Mouse (Mus musculus) megakaryocyte, embryonic 14.5 days (primary cell): Measurements from ENCODE around the gene Serbp1.

Source experiments
- FLI1 ChIP-seq: IDR thresholded peaks from 2 replicates; pipeline ENCODE4 v1.6.1; 2012; ENCODE audit warnings: low read length, inconsistent platforms, mixed read lengths
- GATA1 ChIP-seq: IDR thresholded peaks from 3 replicates; pipeline ENCODE4 v1.6.1; 2012; ENCODE audit warnings: mixed read lengths, low read length, inconsistent platforms, borderline replicate concordance

DNA sequence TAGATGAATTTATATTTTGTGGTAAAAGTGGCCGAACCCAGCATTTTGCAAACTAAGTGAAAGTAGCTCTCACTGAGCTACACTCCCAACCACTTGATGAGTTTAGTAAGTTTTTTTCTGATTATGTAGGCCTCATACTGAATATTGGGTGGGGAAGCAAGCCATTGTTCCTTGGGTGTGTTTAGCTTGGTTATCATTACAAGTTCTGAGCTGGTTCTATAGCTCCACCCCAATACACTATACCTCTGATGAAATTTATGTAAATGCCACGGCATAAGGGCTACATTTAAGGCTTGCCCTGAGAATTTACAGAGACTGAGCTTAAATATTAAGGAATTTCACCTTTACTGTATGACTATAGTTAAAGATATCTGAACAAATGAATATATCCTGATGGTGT, 31.5 kb downstream of the Serbp1 start:
- TF ChIP-seq FLI1 (no peak), GATA1 (no peak)
